Mouse (Mus musculus): ENCODE data around the gene Apobec1.

- TF ChIP-seq CTCF (IDR thresholded peaks at IDR 0.05; ENCODE audit: low read depth) = no peak
- TF ChIP-seq EP300 (IDR thresholded peaks at IDR 0.05; ENCODE audit: low read depth) = no peak
Measured at GRCm38 (mm10) chr6:122609377-122609728, 7.1 kb upstream of the Apobec1 start.

Measured in heart, postnatal 0 days (tissue).